Mouse (Mus musculus) neural tube, embryonic 13.5 days (tissue): ENCODE data around the gene Tmem108. TPM values are rescaled to one million over a fixed set of nuclear protein-coding genes. Genes with fewer than 3 reads are reported as not detected.

Experiments used
- ATAC-seq: fragments of 200-750 bp; cut with Nextera tagmentation; 2 replicates; pipeline ENCODE4 v1.8.0; 2017; ENCODE audit warnings: low read depth, mild to moderate bottlenecking, moderate TSS enrichment, moderate library complexity
- H3K27ac ChIP-seq: fragments of 300-500 bp; sonication (generic); replicated peaks from 2 replicates; pipeline ENCODE4 v1.5.1; 2015; ENCODE audit warnings: moderate library complexity, mild to moderate bottlenecking, inconsistent platforms
- H3K27me3 ChIP-seq: fragments of 300-500 bp; sonication (generic); 2 replicates; pipeline ENCODE4 v1.6.1; 2015; ENCODE audit warnings: mild to moderate bottlenecking, inconsistent platforms
- H3K36me3 ChIP-seq: fragments of 300-500 bp; sonication (generic); 2 replicates; pipeline ENCODE4 v1.6.1; 2015; ENCODE audit warnings: mild to moderate bottlenecking, inconsistent platforms
- H3K4me1 ChIP-seq: fragments of 300-500 bp; sonication (generic); replicated peaks from 2 replicates; pipeline ENCODE4 v1.6.1; 2015; ENCODE audit warnings: inconsistent platforms
- H3K4me2 ChIP-seq: fragments of 300-500 bp; sonication (generic); 2 replicates; pipeline ENCODE4 v1.6.1; 2015; ENCODE audit warnings: inconsistent platforms, mild to moderate bottlenecking, moderate library complexity
- H3K4me3 ChIP-seq: fragments of 300-500 bp; sonication (generic); 2 replicates; pipeline ENCODE4 v1.5.1; 2015; ENCODE audit warnings: mild to moderate bottlenecking, inconsistent platforms
- H3K9ac ChIP-seq: fragments of 300-500 bp; sonication (generic); 2 replicates; pipeline ENCODE4 v1.6.1; 2015; ENCODE audit warnings: moderate library complexity, mild to moderate bottlenecking, inconsistent platforms
- H3K9me3 ChIP-seq: fragments of 300-500 bp; sonication (generic); 2 replicates; pipeline ENCODE4 v1.6.1; 2016; ENCODE audit warnings: inconsistent platforms
- WGBS: fragments of 180-500 bp; shearing (Covaris S2); methylation state at CpG from one replicate; pipeline ENCODE4 v1.1.7; 2015; 5-methylcytosine and 5-hydroxymethylcytosine counted together
- polyA plus RNA-seq: library from polyadenylated mRNA; unstranded; fragments of >200 nt; fragmentation: Nextera tagmentation; extraction: Ambion mirVana; gene quantifications from 2 replicates; pipeline ENCODE4 v1.2.1, GENCODE M21; 2015

The Tmem108 gene
- polyA plus RNA-seq, 1 experiment from 2014 or later, result 24.9 TPM

- no peaks in the 10 kb centered on the region for H3K27me3 ChIP-seq
- no peaks in the 10 kb centered on the region; the same call in none of the 2 replicates for H3K4me1 ChIP-seq
- H3K36me3 ChIP-seq, result no peaks in the 10 kb centered on the region
- H3K27ac ChIP-seq, result no peak overlapping the region
- H3K4me2 ChIP-seq, result no peak overlapping the region
- no peak for ATAC-seq
- no peak overlapping the region for H3K4me3 ChIP-seq
- no peaks in the 10 kb centered on the region for H3K9me3 ChIP-seq
- H3K9ac ChIP-seq, result no peak overlapping the region
- 89% methylated on average over 5 of the region's 5 CpGs for WGBS
Observed at GRCm38 (mm10) chr9:103622988-103623387, 138.6 kb downstream of the Tmem108 start.

- Histone ChIP-seq H3K9ac (no peak overlapping the region), H3K27ac (no peak overlapping the region), H3K4me1 (no peaks in the 10 kb centered on the region; the same call in none of the 2 replicates), H3K36me3 (no peaks in the 10 kb centered on the region), H3K27me3 (no peaks in the 10 kb centered on the region), H3K4me3 (no peak overlapping the region), H3K9me3 (no peaks in the 10 kb centered on the region), H3K4me2 (no peak overlapping the region)
- WGBS, result 89% methylated on average over 2 of the region's 2 CpGs
- no peak for ATAC-seq
Observed at GRCm38 (mm10) chr9:103621870-103622269, 139.8 kb downstream of the Tmem108 start.

GRCm38 (mm10) chr9:103620517-103621212, 141.0 kb downstream of the Tmem108 start:
- Histone ChIP-seq H3K9ac (no peak overlapping the region), H3K4me2 (no peak overlapping the region), H3K4me1 (no peaks in the 10 kb centered on the region; the same call in 1 of the 2 replicates), H3K27me3 (no peaks in the 10 kb centered on the region), H3K9me3 (peaks cover 8% of the 10 kb centered on the region), H3K4me3 (no peak overlapping the region), H3K36me3 (no peaks in the 10 kb centered on the region), H3K27ac (no peak overlapping the region)
- 92% methylated on average over 8 of the region's 8 CpGs for WGBS
- no peak for ATAC-seq

- H3K9ac ChIP-seq, result no peak overlapping the region
- H3K9me3 ChIP-seq, result peaks cover 11% of the 10 kb centered on the region
- 89% methylated on average over 4 of the region's 4 CpGs for WGBS
- no peaks in the 10 kb centered on the region for H3K27me3 ChIP-seq
- ATAC-seq, result no peak
- H3K4me2 ChIP-seq, result no peak overlapping the region
- H3K27ac ChIP-seq, result no peak overlapping the region
- no peak overlapping the region for H3K4me3 ChIP-seq
- no peaks in the 10 kb centered on the region for H3K36me3 ChIP-seq
- H3K4me1 ChIP-seq, result 0 out of 2 replicates have a peak, but pooled peaks cover 2% of the 10 kb centered on the region
Observed at GRCm38 (mm10) chr9:103614260-103614659, 147.4 kb downstream of the Tmem108 start.

- no peaks in the 10 kb centered on the region for H3K27me3 ChIP-seq
- H3K36me3 ChIP-seq, result no peaks in the 10 kb centered on the region
- H3K4me2 ChIP-seq, result no peak overlapping the region
- ATAC-seq, result no peak
- H3K9ac ChIP-seq, result no peak overlapping the region
- peaks cover 8% of the 10 kb centered on the region for H3K4me1 ChIP-seq
- H3K4me3 ChIP-seq, result no peak overlapping the region
- no peak overlapping the region for H3K27ac ChIP-seq
- WGBS, result 78% methylated on average over 13 of the region's 13 CpGs
- H3K9me3 ChIP-seq, result peaks cover 3% of the 10 kb centered on the region; the same call in 1 of the 2 replicates
Observed at GRCm38 (mm10) chr9:103608161-103609058, 153.2 kb downstream of the Tmem108 start.

- H3K4me3 ChIP-seq, result no peak overlapping the region
- H3K4me2 ChIP-seq, result no peak overlapping the region
- WGBS, result 81% methylated on average over 1 of the region's 1 CpGs
- no peak for ATAC-seq
- H3K27ac ChIP-seq, result no peak overlapping the region
- peaks cover 6% of the 10 kb centered on the region for H3K4me1 ChIP-seq
- no peak overlapping the region for H3K9ac ChIP-seq
- H3K9me3 ChIP-seq, result no peaks in the 10 kb centered on the region
- H3K36me3 ChIP-seq, result no peaks in the 10 kb centered on the region
- H3K27me3 ChIP-seq, result no peaks in the 10 kb centered on the region
Observed at GRCm38 (mm10) chr9:103606056-103606455, 155.6 kb downstream of the Tmem108 start.

GRCm38 (mm10) chr9:103603792-103604191, 157.8 kb downstream of the Tmem108 start:
- Histone ChIP-seq H3K9ac (no peak overlapping the region), H3K9me3 (no peaks in the 10 kb centered on the region), H3K4me2 (no peak overlapping the region), H3K27me3 (no peaks in the 10 kb centered on the region), H3K4me3 (no peak overlapping the region), H3K36me3 (no peaks in the 10 kb centered on the region), H3K27ac (no peak overlapping the region), H3K4me1 (peaks cover 6% of the 10 kb centered on the region)
- ATAC-seq, result no peak
- WGBS, result 66% methylated on average over 6 of the region's 6 CpGs

- Histone ChIP-seq H3K36me3 (no peaks in the 10 kb centered on the region), H3K27me3 (no peaks in the 10 kb centered on the region), H3K9ac (no peak overlapping the region), H3K27ac (no peak overlapping the region), H3K4me3 (no peak overlapping the region), H3K9me3 (no peaks in the 10 kb centered on the region), H3K4me2 (no peak overlapping the region), H3K4me1 (no peaks in the 10 kb centered on the region; the same call in 1 of the 2 replicates)
- ATAC-seq, result no peak
- WGBS, result 92% methylated on average over 4 of the region's 4 CpGs
Observed at GRCm38 (mm10) chr9:103601878-103602277, 159.8 kb downstream of the Tmem108 start.

GRCm38 (mm10) chr9:103600834-103601233, 160.8 kb downstream of the Tmem108 start:
- Histone ChIP-seq H3K4me3 (no peak overlapping the region), H3K4me2 (no peak overlapping the region), H3K36me3 (no peaks in the 10 kb centered on the region), H3K27me3 (no peaks in the 10 kb centered on the region), H3K4me1 (peaks cover 6% of the 10 kb centered on the region), H3K27ac (no peak overlapping the region), H3K9me3 (no peaks in the 10 kb centered on the region), H3K9ac (no peak overlapping the region)
- WGBS, result 56% methylated on average over 3 of the region's 3 CpGs
- no peak for ATAC-seq

GRCm38 (mm10) chr9:103599908-103600307, 161.7 kb downstream of the Tmem108 start:
- Histone ChIP-seq H3K36me3 (no peaks in the 10 kb centered on the region), H3K4me2 (no peak overlapping the region), H3K4me3 (no peak overlapping the region), H3K27ac (no peak overlapping the region), H3K27me3 (no peaks in the 10 kb centered on the region), H3K4me1 (peaks cover 15% of the 10 kb centered on the region), H3K9me3 (no peaks in the 10 kb centered on the region), H3K9ac (no peak overlapping the region)
- ATAC-seq, result no peak
- 87% methylated on average over 3 of the region's 3 CpGs for WGBS

- Histone ChIP-seq H3K4me3 (no peak overlapping the region), H3K9ac (no peak overlapping the region), H3K27ac (no peak overlapping the region), H3K9me3 (no peaks in the 10 kb centered on the region), H3K4me1 (peaks cover 27% of the 10 kb centered on the region), H3K4me2 (no peak overlapping the region), H3K27me3 (no peaks in the 10 kb centered on the region), H3K36me3 (no peaks in the 10 kb centered on the region)
- ATAC-seq, result no peak
- 91% methylated on average over 2 of the region's 2 CpGs for WGBS
Observed at GRCm38 (mm10) chr9:103597861-103598260, 163.8 kb downstream of the Tmem108 start.

GRCm38 (mm10) chr9:103595190-103595837, 166.3 kb downstream of the Tmem108 start:
- WGBS, result 19% methylated on average over 6 of the region's 6 CpGs
- Histone ChIP-seq H3K9me3 (no peaks in the 10 kb centered on the region), H3K4me1 (peaks cover 28% of the 10 kb centered on the region), H3K27me3 (no peaks in the 10 kb centered on the region), H3K9ac (no peak overlapping the region), H3K27ac (peak overlapping the region; percentile 64), H3K4me3 (no peak overlapping the region), H3K36me3 (no peaks in the 10 kb centered on the region), H3K4me2 (no peak overlapping the region)
- ATAC-seq, result peak; percentile 94
